Mouse (Mus musculus): ENCODE measurements around the gene Cwc25.

- TF ChIP-seq GATA1 (IDR thresholded peaks at IDR 0.05; ENCODE audit: borderline replicate concordance, low read length) (no peak), FLI1 (IDR thresholded peaks at IDR 0.05; ENCODE audit: low read length) (no peak)
Observed at GRCm38 (mm10) chr11:97745331-97745721, 21.0 kb downstream of the Cwc25 start.

Measured in megakaryocyte, embryonic 14.5 days (primary cell).